Mouse (Mus musculus) liver, postnatal 0 days (tissue): ENCODE data around the gene Arl14. TPM values are rescaled to one million over a fixed set of nuclear protein-coding genes. Genes with fewer than 3 reads are reported as not detected.
A peak's percentile ranks its signal among the peaks of the same experiment; 100 is the strongest.

Source experiments
- ATAC-seq: fragments of 200-750 bp; cut with Nextera tagmentation; 2 replicates; pipeline ENCODE4 v1.8.0; 2017; ENCODE audit warnings: mild to moderate bottlenecking, moderate library complexity
- DNase-seq: peaks from one replicate; pipeline ENCODE4 v3.0.0-alpha.2; 2016
- H3K27ac ChIP-seq: fragments of 300-500 bp; sonication (generic); 2 replicates; pipeline ENCODE4 v1.5.1; 2014; ENCODE audit warnings: antibody characterized with exemption, moderate library complexity, mild to moderate bottlenecking, low read depth
- H3K27me3 ChIP-seq: fragments of 300-500 bp; sonication (generic); 2 replicates; pipeline ENCODE4 v1.6.1; 2014; ENCODE audit warnings: low read length, control low read depth, mixed read lengths; ENCODE audit not compliant: insufficient read depth
- H3K36me3 ChIP-seq: fragments of 300-500 bp; sonication (generic); replicated peaks from 2 replicates; pipeline ENCODE4 v1.6.1; 2014; ENCODE audit warnings: mild to moderate bottlenecking, control low read depth, low read length, moderate library complexity, mixed read lengths; ENCODE audit not compliant: insufficient read depth
- H3K4me1 ChIP-seq: fragments of 300-500 bp; sonication (generic); 2 replicates; pipeline ENCODE4 v1.6.1; 2014; ENCODE audit warnings: antibody characterized with exemption, mild to moderate bottlenecking, control low read depth; ENCODE audit not compliant: insufficient read depth
- H3K4me2 ChIP-seq: fragments of 300-500 bp; sonication (generic); 2 replicates; pipeline ENCODE4 v1.6.1; 2014; ENCODE audit warnings: low read depth, mild to moderate bottlenecking, low read length, moderate library complexity, mixed read lengths
- H3K4me3 ChIP-seq: fragments of 300-500 bp; sonication (generic); 2 replicates; pipeline ENCODE4 v1.5.1; 2014; ENCODE audit warnings: low read depth, low read length
- H3K9ac ChIP-seq: fragments of 300-500 bp; sonication (generic); replicated peaks from 2 replicates; pipeline ENCODE4 v1.6.1; 2014; ENCODE audit warnings: mild to moderate bottlenecking, moderate library complexity
- H3K9me3 ChIP-seq: fragments of 300-500 bp; sonication (generic); 2 replicates; pipeline ENCODE4 v1.6.1; 2016; ENCODE audit warnings: mild to moderate bottlenecking, control low read depth, low read length, mixed read lengths
- CTCF ChIP-seq: sonication (generic); IDR thresholded peaks from 2 replicates; pipeline ENCODE4 v1.5.1; 2016; ENCODE audit warnings: antibody characterized with exemption, low read depth
- EP300 ChIP-seq: IDR thresholded peaks from 2 replicates; pipeline ENCODE4 v1.6.1; 2016; ENCODE audit warnings: antibody characterized with exemption, low read depth, mild to moderate bottlenecking
- WGBS: fragments of 180-500 bp; shearing (Covaris S2); extraction: QIAGEN DNeasy Blood & Tissue Kit; methylation state at CpG from one replicate; pipeline ENCODE4 v1.1.7; 2014; ENCODE audit not compliant: insufficient replicate concordance; 5-methylcytosine and 5-hydroxymethylcytosine counted together
- polyA plus RNA-seq: library from polyadenylated mRNA; unstranded; fragments of >200 nt; fragmentation: Nextera tagmentation; extraction: Ambion mirVana; gene quantifications from 2 replicates; pipeline ENCODE4 v1.2.1, GENCODE M21; 2015

Arl14 gene
- polyA plus RNA-seq, 1 experiment from 2014 or later: not detected

GRCm38 (mm10) chr3:69235806-69236205, 13.6 kb downstream of the Arl14 start:
- H3K27me3 ChIP-seq: no peaks in the 10 kb centered on the region

DNA sequence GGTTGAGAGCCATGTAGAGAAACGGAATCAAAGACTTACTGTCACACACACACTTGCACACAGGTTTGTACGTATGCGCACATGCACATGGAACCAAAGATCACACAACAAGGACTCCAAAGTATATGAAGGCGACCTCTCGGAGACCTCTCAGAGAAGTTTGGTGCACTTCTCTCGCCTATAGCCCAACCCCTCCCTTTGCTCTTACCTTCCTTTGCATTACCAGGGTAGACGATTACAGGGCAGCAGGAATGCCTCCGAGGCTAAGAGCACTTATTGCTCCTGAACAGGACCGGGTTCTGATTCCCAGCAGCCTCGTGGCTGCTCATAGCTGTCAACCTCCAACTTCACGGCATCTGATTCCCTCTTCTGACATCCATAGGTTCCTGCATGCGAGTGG, 14.3 kb downstream of the Arl14 start:
- WGBS: 77% methylated on average over 12 of the region's 12 CpGs
- H3K36me3 ChIP-seq: no peaks in the 10 kb centered on the region
- H3K4me2 ChIP-seq: no peak overlapping the region
- TF ChIP-seq EP300 (no peak), CTCF (no peak)
- no peak overlapping the region for H3K9ac ChIP-seq
- H3K4me3 ChIP-seq: no peak overlapping the region
- H3K9me3 ChIP-seq: no peaks in the 10 kb centered on the region
- no peak overlapping the region for H3K27ac ChIP-seq
- ATAC-seq (no peak), DNase-seq (no peak)
- no peaks in the 10 kb centered on the region for H3K4me1 ChIP-seq
- no peaks in the 10 kb centered on the region for H3K27me3 ChIP-seq

More at GRCm38 (mm10) chr3:69235806-69236205, 13.6 kb downstream of the Arl14 start:
- no peak overlapping the region for H3K4me2 ChIP-seq
- H3K4me1 ChIP-seq: no peaks in the 10 kb centered on the region
- H3K9ac ChIP-seq: no peak overlapping the region
- 71% methylated on average over 3 of the region's 3 CpGs for WGBS
- no peaks in the 10 kb centered on the region for H3K36me3 ChIP-seq
- no peak for DNase-seq
- ATAC-seq: no peak
- H3K4me3 ChIP-seq: no peak overlapping the region
- H3K27ac ChIP-seq: no peak overlapping the region
- TF ChIP-seq CTCF (no peak), EP300 (no peak)
- H3K9me3 ChIP-seq: no peaks in the 10 kb centered on the region

DNA sequence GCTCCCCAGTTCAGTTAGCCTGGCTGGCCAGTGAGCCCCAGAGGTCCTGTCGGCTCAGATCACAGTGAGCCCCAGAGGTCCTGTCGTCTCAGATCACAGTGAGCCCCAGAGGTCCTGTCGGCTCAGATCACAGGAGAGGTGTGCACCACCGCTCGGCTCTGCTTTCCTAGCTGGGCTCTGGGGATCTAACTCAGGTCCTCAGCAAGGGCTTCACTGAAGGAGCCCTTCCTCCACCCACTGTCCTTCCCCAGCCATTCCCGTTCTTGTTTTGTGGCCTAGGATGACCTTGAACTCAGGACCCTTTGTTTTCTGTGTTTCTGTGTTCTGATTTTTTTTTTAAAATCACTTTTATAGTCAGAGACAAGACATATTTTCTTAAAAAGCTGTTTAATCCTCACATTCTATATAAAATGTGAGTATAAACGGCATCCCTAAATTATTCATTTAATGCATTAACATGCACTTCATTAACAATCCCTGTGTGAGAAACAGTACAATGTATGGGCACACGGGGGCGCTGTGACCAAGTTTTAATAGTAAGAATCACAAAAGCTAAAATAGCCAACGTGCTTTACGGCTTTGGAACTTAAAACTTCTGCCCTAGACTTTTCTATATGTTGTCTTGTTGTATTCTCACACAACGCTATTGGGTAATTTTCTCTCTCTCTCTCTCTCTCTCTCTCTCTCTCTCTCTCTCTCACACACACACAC, 16.1 kb downstream of the Arl14 start:
- Histone ChIP-seq H3K4me1 (no peaks in the 10 kb centered on the region), H3K27ac (no peak overlapping the region), H3K9me3 (no peaks in the 10 kb centered on the region), H3K27me3 (no peaks in the 10 kb centered on the region), H3K9ac (no peak overlapping the region), H3K4me2 (no peak overlapping the region), H3K4me3 (no peak overlapping the region), H3K36me3 (no peaks in the 10 kb centered on the region)
- WGBS: 36% methylated on average over 12 of the region's 12 CpGs
- ATAC-seq (no peak), DNase-seq (peak; percentile 69)
- TF ChIP-seq EP300 (no peak), CTCF (peak; percentile 79)

- WGBS: 70% methylated on average over 5 of the region's 5 CpGs
- no peaks in the 10 kb centered on the region for H3K36me3 ChIP-seq
- TF ChIP-seq EP300 (no peak), CTCF (no peak)
- DNase-seq (no peak), ATAC-seq (no peak)
- H3K4me1 ChIP-seq: no peaks in the 10 kb centered on the region
- no peak overlapping the region for H3K4me2 ChIP-seq
- H3K27me3 ChIP-seq: no peaks in the 10 kb centered on the region
- no peak overlapping the region for H3K4me3 ChIP-seq
- no peak overlapping the region for H3K9ac ChIP-seq
- H3K27ac ChIP-seq: no peak overlapping the region
- no peaks in the 10 kb centered on the region for H3K9me3 ChIP-seq
Measured at GRCm38 (mm10) chr3:69239246-69239645, 17.0 kb downstream of the Arl14 start.

DNA sequence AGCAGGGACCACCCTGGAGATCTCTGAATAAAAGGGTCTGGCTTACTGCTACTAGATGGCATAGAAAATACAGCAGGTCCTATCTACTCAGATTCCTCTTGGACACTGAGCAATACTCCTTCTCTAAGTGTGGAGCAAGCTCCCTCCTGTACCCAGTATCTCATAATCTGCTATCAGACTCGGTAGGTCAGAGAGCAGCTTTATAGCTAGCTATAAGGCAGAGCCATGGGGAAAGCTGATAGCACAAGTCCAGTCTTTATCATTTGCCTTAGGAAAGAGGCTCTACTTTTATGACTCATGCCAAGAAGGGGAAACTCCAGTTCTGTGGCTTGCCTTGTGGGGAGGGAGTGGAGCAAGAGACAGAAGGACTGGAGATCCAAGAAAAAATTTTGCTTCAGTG, 18.8 kb downstream of the Arl14 start:
- no peak overlapping the region for H3K4me2 ChIP-seq
- no peak for TF ChIP-seq CTCF
- no peak for TF ChIP-seq EP300
- DNase-seq (no peak), ATAC-seq (no peak)
- H3K36me3 ChIP-seq: no peaks in the 10 kb centered on the region
- H3K9ac ChIP-seq: no peak overlapping the region
- no peaks in the 10 kb centered on the region for H3K27me3 ChIP-seq
- WGBS: 46% methylated on average over 1 of the region's 1 CpGs
- H3K4me3 ChIP-seq: no peak overlapping the region
- no peaks in the 10 kb centered on the region for H3K4me1 ChIP-seq
- no peaks in the 10 kb centered on the region for H3K9me3 ChIP-seq
- no peak overlapping the region for H3K27ac ChIP-seq

GRCm38 (mm10) chr3:69253096-69253866, 31.1 kb downstream of the Arl14 start:
- WGBS: 84% methylated on average over 17 of the region's 17 CpGs
- ATAC-seq: no peak
- no peak overlapping the region for H3K27ac ChIP-seq

More at GRCm38 (mm10) chr3:69253096-69253866, 31.1 kb downstream of the Arl14 start:
- no peak for DNase-seq
- H3K36me3 ChIP-seq: no peaks in the 10 kb centered on the region
- no peaks in the 10 kb centered on the region for H3K27me3 ChIP-seq
- TF ChIP-seq EP300 (no peak), CTCF (no peak)
- H3K9me3 ChIP-seq: no peaks in the 10 kb centered on the region
- no peak overlapping the region for H3K4me2 ChIP-seq
- H3K4me1 ChIP-seq: no peaks in the 10 kb centered on the region
- H3K4me3 ChIP-seq: no peak overlapping the region
- H3K9ac ChIP-seq: no peak overlapping the region
